Mouse (Mus musculus) embryo, embryonic 10 days (tissue): ENCODE results near the gene Gm43638.
"Not testable (repeated sequence)": the region's sequence is repeated elsewhere in the genome, so short reads cannot be mapped to it uniquely, and the experiment has no call there.

ENCODE experiments used
- DNase-seq: peaks from one replicate; pipeline ENCODE4 v3.0.0-alpha.2; 2015; ENCODE audit warnings: low spot score

Gm43638 gene

DNA sequence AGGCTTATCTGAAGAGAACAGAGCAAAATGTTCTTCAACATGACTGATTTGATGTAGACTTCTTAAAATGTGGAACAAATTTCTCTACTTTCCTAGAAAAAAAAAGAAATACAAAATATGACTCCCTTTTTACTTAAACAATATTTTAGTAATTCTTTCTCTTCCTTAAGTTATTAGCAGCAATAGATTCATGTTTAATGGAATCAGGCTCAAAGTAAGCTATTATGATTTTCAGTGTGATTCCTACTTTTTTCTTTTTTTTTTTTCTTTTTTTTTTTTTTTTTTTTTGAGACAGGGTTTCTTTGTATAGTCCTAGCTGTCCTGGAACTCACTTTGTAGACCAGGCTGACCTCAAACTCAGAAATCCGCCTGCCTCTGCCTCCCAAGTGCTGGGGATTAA is at the start of gene Gm43638:
Gm43638 (minus strand) TSS at position 101 of the 400 bp plus-strand sequence.
- DNase-seq: not testable (repeated sequence)

DNA sequence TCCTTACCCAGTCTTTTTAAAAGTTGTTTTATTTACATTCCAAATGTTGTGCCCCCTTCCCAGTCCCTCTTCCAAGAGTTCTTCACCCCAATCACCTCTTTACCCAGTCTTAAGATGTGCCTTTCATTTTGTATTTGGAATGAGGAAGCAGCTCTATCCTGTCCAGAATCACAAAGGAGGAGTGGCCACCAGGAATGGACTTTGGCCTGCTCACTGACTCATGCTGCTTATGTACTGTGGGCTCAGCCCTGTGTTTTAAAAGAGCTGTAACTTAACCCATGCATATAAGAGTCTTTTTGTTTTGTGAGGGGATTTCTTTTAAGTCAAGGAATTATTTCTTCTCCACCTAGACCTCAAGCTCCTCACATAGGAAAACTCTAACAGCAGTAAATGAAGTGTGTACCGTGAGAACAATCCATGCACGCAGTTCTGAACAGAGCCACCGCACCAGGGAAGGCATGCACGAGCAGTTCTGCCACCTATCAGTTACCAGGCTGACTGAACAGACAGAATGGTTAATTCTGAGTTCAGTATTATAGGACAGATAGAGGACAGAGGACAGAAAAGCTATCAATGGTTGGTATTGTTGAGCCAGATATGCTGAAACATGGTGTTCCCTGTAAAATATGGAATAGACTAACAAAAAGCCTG is 49.5 kb upstream of the Gm43638 start:
- DNase-seq: peak; percentile 4

DNA sequence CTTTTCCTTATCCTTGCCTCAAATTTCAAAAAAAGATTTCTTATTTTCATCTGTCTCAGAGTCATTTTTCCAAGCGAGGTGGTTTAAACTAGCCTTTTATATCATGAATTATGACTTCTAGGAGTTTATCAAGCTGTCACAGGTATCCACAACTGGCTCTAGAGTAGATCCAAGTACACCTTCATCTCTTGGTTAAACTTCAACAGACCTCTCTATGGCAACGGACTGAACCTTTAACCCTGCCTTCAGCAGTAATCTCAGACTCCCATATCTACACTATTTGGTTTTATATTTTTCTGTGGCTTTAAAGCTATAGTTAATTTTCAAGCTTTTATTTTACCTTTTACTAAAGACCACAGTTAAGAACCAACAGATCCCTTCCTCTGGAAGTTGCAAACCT is 45.7 kb upstream of the Gm43638 start:
- no peak for DNase-seq

DNA sequence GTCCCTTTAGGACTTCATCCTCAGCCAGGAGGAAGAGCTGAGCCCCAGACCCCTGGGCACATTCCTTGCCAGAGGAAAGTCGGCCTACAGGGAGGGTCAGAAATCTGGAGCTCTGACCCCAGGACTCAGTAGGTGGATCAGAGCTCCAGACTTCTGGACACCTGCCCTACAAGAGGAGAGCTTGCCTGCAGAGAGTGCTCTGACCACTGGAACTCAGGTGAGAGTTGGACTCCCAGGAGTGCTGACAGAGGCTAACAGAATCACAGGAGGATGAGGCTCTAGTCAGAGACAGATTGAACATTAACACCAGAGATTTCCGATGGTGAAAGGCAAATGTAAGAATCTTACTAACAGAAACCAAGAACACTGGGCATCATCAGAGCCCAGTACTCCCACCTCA is 37.0 kb upstream of the Gm43638 start:
- DNase-seq: not testable (repeated sequence)

DNA sequence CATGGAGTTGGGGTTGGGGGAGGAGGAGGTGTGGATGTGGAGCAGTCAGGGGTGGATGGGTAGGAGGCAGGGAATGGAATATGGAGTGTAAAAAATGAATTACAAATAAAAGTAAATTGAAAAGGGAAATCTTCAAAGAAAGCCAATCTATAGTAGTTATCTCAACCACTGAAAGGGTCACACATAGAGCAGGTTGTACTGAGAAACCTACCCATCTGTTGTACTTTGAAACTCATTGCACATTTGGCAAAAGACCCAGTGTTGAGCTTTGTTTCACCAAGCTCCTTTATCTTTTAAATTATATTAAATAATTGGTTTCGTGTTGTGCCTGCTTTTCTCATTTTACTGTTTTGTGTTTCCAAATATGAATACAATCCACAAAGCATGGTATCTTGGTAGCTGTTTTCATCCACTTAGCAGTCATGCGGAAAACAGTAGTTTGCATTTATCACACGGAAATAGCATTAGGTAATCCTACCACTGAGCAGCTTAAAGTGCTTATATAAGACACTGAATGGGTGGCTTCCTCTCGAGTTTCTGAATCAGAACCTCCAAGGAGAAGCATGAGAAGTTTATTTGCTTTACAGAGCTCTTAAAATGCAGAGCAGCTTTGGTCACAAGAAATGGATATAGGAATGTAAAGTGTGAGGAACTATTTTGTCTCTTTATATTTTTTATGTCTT is 19.3 kb upstream of the Gm43638 start:
- DNase-seq: no peak

DNA sequence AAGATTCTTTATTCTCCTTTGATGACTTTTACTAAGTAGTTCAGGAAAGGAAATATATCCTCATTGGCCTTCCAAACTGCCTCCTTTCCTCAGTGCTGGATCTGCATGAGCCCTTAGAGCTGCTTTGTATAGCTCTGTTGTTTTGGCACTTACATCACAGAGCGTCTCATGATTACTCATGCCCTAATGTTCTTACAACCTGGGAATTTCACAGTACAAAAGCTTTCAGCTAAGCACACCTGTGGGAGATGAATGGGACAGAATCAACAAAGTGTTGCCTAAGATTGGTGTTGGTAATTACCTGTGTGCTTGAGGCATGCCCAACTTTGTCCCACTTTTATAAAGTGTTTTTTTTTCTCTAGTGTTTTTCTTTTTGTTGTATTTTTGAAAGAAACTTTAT is 16.1 kb upstream of the Gm43638 start:
- DNase-seq: no peak

DNA sequence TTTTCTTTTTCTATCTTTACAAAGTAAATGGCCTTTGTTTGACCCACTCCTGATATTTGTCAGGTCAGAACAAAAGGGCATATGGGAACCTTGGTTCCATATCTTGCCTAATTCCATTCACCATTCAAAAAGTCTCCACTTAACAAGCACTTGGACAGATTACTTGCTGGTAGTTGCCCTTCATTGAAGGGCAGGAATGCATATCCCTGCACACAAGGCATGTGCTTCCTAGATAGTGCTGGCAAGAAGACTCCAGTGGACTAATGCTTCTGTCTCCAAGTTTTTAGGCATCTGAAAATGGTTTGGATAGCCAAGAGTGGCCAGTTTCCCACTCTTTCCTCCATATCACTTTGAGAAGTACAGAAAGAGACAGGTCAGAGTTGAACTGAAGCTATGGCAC is 12.7 kb upstream of the Gm43638 start:
- no peak for DNase-seq

DNA sequence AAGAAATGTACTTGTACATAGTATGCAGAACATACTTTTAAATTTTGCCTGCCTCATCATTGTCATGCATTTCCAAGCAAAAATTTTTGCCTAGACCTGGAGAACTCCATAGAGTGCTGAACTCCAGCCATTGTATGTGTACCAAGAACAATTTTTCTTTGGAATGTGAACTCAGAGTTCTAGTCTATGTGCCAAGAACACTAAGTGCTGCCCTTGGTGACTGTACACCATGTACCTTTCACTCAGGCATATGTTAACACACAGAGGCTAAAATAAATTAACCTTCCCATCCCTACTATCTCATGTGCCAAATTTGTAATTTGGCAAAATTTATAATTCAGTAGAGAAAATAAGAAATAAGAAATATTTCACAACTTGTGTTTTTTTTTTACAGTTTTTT is 12.3 kb upstream of the Gm43638 start:
- no peak for DNase-seq

DNA sequence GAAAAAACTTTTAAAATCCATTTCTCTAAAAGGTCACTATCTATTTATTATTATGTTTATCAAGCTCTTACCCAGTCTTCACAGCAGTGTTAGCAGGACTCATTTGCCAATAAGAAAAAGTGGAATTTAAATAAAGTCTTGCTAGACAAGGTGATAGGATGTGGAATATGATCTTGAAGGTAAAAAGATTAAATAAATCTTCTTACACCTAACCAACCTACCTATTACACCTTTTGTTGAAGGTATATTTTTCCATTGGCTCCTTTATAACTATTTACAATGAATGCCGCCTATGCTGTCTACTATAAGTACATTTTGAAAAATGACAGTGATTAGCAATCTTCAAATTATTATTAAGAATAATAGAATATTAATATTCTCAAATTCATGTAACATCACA is 4.2 kb upstream of the Gm43638 start, which contains the start of gene Ugt2a1:
Ugt2a1 (minus strand) TSS at position 101 of the 400 bp plus-strand sequence.
- DNase-seq: no peak

DNA sequence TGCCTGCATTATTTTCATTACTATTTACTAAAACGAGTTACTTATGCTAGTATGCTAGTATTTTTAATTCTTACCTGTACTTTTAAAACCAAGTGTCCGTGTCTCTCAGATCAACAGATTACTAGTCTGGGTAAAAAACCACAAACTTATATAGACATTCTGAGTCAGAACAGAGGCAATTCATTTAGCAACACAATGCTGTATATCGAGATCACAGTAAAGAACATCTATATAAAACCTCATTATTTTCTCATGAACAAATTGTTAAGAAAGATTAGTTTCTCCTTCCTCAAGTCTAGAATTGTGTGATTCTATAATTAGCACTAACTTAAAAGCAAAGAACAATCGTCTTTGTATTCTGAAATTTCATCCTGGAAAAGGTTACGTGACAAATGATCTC is 4.4 kb downstream of the Gm43638 start, which contains the start of gene Ugt2a2:
Ugt2a2 (minus strand) TSS at position 101 of the 400 bp plus-strand sequence.
- no peak for DNase-seq

DNA sequence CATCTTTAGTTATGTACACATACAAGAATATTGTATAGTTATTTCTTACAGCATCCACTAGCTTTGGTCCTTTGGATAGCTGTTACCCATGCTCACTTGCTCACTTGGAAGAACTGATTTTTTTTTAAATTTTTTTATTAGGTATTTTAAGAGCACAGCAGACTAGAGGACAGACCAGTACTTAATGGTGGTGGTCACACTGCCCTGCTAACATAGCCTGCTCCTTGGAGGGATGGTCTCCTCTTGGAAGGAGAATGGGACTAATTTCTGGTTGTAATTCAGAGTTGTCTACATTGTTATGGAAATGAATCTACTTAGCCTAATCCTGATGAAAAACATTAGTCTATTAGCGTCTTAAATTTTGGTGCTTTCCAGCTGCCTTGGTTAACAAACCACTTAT is 27.8 kb downstream of the Gm43638 start:
- DNase-seq: no peak

DNA sequence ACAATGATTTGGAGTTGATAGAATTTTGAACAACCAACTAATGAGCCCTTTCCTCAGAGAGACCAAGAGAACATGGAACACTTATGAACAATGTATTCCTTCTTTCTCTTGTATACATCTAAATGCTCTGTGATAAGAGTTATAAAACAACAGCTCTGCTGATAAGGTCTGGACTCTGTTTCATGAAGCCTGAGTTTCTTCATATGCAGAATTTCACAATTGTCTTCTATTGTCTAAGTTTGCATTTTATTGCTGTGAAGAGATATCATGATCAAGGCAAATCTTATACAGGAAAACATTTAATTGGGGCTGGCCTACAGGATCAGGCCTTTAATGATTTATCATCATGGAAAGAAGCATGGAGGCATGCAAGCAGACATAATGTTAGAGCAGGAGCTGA is 28.9 kb downstream of the Gm43638 start:
- no peak for DNase-seq

DNA sequence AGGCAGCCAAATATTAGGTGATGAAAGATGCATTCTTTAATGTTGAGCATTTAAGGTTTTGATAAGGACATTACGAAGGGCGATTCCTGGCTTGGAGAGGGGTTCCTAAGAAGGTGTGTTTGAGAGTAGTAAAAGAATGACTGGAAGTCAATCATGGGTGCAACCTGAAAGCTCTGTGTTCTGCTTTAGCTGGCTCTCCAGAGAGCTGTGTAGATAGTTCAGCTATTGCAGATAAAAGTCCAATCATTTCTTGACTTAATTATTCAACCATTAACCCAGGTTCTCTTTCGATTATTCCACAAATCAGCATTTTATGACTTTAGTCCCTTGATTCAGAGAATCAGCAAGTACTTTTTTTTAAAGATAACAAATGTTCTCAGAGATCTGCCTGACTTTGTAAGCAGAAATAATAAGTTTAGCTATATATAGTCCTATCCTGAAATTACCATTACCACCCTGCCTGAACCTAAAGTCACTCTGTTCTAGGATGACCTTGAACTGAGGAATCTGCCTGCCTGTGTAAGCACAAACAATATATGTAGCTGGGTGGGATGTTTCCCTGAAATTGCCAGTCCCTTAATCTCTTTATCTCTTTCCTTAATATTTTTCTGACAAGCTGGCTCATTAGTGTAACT is 30.3 kb downstream of the Gm43638 start:
- DNase-seq: no peak

DNA sequence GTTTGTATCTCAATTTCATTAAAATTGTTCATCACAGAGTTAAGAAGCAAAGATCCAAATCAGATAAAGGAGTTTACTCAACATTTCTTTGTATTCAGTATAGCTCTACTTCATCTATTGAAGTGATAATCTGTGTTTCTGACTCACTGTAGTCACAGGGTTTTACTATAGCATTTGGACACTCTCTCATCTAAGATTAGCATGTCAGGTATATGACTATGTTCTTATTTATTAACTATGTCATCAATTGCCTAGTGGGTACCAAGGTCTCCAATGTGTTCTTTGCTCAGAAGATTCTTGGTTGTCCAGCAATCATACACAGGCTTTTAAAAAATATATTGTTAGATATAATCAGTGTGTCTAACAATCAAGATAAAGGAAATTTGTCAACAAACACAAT is 31.1 kb downstream of the Gm43638 start:
- DNase-seq: no peak

DNA sequence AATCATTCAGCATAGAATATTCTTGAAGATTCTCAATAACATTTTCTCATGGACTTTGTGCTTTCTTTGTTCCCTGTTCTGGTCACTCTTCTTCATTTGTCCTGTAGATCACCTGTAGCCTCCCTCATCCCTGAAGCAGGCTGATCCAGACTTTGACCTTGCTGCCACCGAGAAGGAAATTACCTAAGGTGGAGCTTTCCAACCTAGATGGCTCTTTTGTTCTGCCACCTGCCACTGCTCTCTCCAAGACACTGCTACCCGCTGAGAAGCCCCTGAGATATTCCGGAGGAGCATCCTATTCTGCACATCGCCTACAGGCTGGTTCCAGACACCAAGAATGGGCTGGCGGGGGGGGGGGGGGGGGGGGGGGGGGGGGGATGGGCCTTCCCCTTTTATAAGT is 34.1 kb downstream of the Gm43638 start:
- DNase-seq: not testable (repeated sequence)

DNA sequence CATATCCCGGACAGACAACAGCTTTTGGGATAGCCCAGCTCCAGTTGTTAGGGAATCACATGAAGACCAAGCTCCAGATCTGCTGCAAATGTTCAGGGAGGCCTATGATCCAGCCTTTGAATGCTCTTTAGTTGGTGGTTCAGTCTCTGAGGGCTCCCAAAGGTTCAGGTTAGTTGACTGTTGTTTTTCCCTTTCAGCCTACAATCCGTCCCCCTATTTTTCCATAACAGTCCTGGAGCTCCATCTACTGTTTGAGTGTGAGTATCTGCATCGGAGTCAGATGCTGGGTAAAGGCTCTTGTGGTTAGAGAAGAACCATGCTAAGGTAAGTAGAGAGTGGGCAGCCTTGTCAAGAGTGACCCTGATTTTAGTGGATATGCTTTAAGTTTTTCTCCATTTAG is 50.3 kb downstream of the Gm43638 start:
- DNase-seq: peak; percentile 31

DNA sequence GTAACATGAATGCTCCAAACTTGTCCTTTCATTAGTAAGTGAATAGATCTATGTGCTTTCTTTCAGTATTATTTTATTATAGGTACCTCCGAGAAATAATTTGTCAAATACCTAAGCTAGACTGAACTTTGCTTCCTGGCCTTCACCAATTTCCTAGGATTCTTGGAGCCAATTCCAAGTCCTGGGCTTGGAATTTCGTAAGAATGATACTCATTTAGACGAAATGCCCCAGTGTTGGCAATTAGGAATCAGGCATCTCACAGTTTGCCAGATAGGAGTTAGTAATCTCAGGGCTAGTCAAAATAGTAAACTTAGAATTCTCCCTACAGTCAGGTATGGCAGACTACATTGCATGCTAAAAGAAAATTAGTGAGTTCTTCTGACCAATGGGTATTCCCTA is 60.9 kb downstream of the Gm43638 start:
- no peak for DNase-seq

DNA sequence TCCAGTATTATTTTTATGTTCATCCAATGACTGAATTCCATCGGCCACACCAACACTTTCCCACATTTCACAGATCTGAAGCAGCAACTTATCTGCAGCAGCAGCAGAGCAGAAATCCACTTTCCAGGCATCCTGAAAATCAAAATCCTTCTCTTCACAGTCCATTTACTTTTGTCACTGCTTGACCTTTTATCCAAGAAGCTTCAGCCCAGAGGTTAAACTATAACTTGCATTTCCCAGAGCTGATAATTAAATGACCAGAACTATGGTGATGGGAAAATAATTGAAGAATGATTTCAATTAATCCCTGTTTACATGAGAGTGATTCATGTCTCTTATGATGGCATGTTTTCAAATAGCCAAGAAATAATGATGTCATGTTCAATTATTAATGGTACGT is 62.6 kb downstream of the Gm43638 start, which contains the start of gene Ugt2b38:
Ugt2b38 (minus strand) TSS at position 163 of the 400 bp plus-strand sequence.
- not testable (repeated sequence) for DNase-seq
